Mouse (Mus musculus) bone marrow, adult 2 months (tissue): ENCODE data around the gene Prdm16. TPM values are rescaled to one million over a fixed set of nuclear protein-coding genes. Genes with fewer than 3 reads are reported as not detected.

Source experiments
- H3K27ac ChIP-seq: fragments of 200-500 bp; 2 replicates; pipeline ENCODE4 v1.5.1; 2012; ENCODE audit warnings: low read depth, mild to moderate bottlenecking, control low read depth, inconsistent platforms, low read length; ENCODE audit not compliant: control insufficient read depth, poor library complexity, insufficient read depth
- H3K4me1 ChIP-seq: fragments of 200-500 bp; 2 replicates; pipeline ENCODE4 v1.6.1; 2011; ENCODE audit warnings: low read length; ENCODE audit not compliant: control insufficient read depth, insufficient read depth
- H3K4me3 ChIP-seq: fragments of 200-500 bp; replicated peaks from 2 replicates; pipeline ENCODE3; 2011; ENCODE audit warnings: mild to moderate bottlenecking, low read depth, low read length, control low read depth; ENCODE audit not compliant: control insufficient read depth
- CTCF ChIP-seq: fragments of 200-500 bp; IDR thresholded peaks from 2 replicates; pipeline ENCODE4 v1.5.1; 2011; ENCODE audit warnings: low read length, control low read depth; ENCODE audit not compliant: control insufficient read depth, insufficient read depth
- POLR2A ChIP-seq: fragments of 200-500 bp; IDR thresholded peaks from 2 replicates; pipeline ENCODE4 v1.6.1; 2011; ENCODE audit warnings: low read depth, mild to moderate bottlenecking, control low read depth, low read length, borderline replicate concordance; ENCODE audit not compliant: control insufficient read depth
- WGBS: fragments of 180-500 bp; shearing (Covaris S2); methylation state at CpG from one replicate; pipeline ENCODE4 v1.1.7; 2018; 5-methylcytosine and 5-hydroxymethylcytosine counted together
- polyA plus RNA-seq: library from polyadenylated mRNA; stranded (reverse); fragments of >200 nt; gene quantifications from 2 replicates; pipeline ENCODE4 v1.2.4, GENCODE M21; 2011; ENCODE audit warnings: low replicate concordance; ENCODE audit not compliant: missing spikeins, insufficient read depth, insufficient read length

The Prdm16 gene
- polyA plus RNA-seq, 1 experiment: 0.70 TPM

DNA sequence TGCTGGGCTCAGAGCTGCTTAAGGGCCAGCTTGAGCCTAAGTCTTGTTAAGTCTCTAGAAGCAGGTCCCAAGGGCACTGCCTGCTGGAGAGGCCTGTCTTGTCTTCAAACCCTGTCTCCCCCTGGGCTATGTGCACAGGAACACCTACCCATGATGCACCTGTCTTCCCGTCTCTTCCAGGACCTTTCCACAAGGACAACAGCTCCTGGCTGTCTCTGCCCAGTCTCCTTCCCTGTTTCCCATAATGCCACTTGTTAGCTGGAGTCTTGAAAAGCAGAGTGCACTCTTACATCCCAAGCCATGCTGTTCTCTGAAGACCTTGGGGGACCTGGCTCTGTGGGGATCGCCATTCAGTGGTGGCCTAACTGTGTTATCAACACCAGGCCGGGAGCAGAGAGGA, 35.7 kb downstream of the Prdm16 start:
- Histone ChIP-seq H3K4me1 (no peaks in the 10 kb centered on the region), H3K4me3 (no peak overlapping the region), H3K27ac (no peak overlapping the region)
- TF ChIP-seq POLR2A (no peak), CTCF (no peak)
- WGBS: 84% methylated on average over 3 of the region's 3 CpGs

- no peak overlapping the region for H3K4me3 ChIP-seq
- TF ChIP-seq CTCF (no peak), POLR2A (no peak)
- WGBS: 85% methylated on average over 10 of the region's 10 CpGs
- H3K4me1 ChIP-seq: no peaks in the 10 kb centered on the region
- no peak overlapping the region for H3K27ac ChIP-seq
Observed at GRCm38 (mm10) chr4:154599977-154600376, 36.7 kb downstream of the Prdm16 start.

GRCm38 (mm10) chr4:154598357-154598756, 38.3 kb downstream of the Prdm16 start:
- Histone ChIP-seq H3K27ac (no peak overlapping the region), H3K4me3 (no peak overlapping the region), H3K4me1 (no peaks in the 10 kb centered on the region)
- TF ChIP-seq CTCF (no peak), POLR2A (no peak)
- WGBS: 80% methylated on average over 7 of the region's 7 CpGs

GRCm38 (mm10) chr4:154596805-154597204, 39.9 kb downstream of the Prdm16 start:
- Histone ChIP-seq H3K27ac (no peak overlapping the region), H3K4me3 (no peak overlapping the region), H3K4me1 (no peaks in the 10 kb centered on the region)
- TF ChIP-seq CTCF (no peak), POLR2A (no peak)
- 61% methylated on average over 4 of the region's 4 CpGs for WGBS

DNA sequence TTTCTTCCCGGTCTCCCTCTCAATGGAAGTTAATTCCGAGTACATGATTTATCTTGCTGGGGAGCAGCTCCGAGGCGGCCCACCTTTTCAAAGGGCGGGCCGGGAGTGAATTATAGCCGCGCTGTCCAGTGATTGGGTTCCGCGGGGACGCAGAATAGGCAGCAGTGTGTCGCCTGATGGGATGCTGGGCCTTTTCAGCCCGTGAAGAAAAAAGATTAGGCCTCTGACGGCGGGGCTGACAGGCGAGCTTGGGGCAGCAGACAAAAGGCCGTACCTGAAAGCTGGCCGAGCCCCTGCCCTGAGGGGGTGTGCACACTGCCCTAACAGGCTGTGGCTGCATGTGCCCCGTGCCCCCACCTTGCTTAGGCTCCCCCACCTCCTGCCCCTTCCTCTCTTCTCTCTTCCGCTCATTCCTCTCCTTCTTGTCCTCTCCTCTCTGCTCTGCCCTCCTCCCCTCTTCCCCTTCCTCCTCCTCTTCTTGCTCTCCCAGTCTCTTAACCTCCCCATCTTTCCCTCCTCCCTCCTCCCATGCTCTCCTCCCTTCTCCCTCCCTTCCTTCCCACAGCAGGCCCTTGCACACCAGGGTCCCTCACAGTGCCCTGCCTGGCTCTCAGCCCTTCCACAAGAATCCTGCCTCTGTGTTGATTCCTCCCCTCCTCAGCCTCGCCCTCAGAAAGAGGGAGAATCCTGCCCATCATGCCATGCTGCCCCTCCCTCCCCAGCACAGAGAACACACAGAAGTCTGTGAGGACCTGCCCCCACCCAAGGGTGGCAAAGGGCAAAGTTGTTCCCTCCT, 41.7 kb downstream of the Prdm16 start:
- no peak overlapping the region for H3K27ac ChIP-seq
- no peaks in the 10 kb centered on the region for H3K4me1 ChIP-seq
- no peak overlapping the region for H3K4me3 ChIP-seq
- no peak for TF ChIP-seq POLR2A
- TF ChIP-seq CTCF: no peak
- 85% methylated on average over 21 of the region's 21 CpGs for WGBS

- Histone ChIP-seq H3K27ac (no peak overlapping the region), H3K4me3 (no peak overlapping the region), H3K4me1 (no peaks in the 10 kb centered on the region)
- WGBS: 87% methylated on average over 17 of the region's 17 CpGs
- no peak for TF ChIP-seq POLR2A
Observed at GRCm38 (mm10) chr4:154594116-154594760, 42.4 kb downstream of the Prdm16 start.

DNA sequence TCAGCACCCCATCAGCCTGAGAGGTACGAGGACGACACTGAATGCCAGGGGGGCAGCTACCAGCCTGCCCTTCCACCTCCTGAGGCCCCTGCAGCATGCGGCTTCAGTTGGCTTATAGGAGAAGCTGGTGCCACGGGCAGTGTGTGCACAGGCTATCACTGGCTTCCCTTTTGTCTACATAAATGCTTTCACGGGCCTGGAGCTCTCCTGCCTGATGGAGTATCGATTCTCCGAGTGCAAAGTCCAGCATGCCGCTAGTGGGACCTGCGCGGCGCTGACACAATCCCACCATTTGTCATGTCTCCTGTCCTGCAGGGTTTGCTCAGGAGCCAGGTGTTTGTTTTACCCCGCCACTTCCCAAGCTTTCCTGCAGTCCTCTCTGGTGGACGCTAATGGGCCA, 44.1 kb downstream of the Prdm16 start:
- 77% methylated on average over 13 of the region's 13 CpGs for WGBS
- H3K4me3 ChIP-seq: no peak overlapping the region
- TF ChIP-seq POLR2A (no peak), CTCF (no peak)
- H3K4me1 ChIP-seq: no peaks in the 10 kb centered on the region
- H3K27ac ChIP-seq: no peak overlapping the region

DNA sequence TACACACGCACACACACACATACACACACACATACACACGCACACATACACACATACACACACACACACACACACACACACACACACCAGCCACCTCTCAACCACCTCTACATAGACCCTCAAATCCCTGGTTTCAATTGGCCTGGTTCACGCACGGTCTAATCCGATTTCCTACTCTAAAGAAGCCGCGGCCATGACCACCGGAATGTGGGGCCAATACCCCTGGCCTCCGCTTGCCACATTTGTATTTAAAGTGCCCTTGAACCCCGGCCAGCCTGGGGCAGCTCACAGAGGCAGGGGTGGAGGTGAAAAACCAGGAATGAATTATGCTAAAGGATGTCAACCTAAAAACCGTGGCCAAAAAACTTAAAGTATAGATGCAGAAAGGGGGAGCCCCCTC, 45.8 kb downstream of the Prdm16 start:
- no peak for TF ChIP-seq CTCF
- TF ChIP-seq POLR2A: no peak
- WGBS: 86% methylated on average over 11 of the region's 11 CpGs

More for the DNA sequence above, 45.8 kb downstream of the Prdm16 start:
- Histone ChIP-seq H3K4me3 (no peak overlapping the region), H3K27ac (no peak overlapping the region), H3K4me1 (no peaks in the 10 kb centered on the region)
